Mouse (Mus musculus) liver, embryonic 12.5 days (tissue): ENCODE measurements around the gene Megf8. TPM values are rescaled to one million over a fixed set of nuclear protein-coding genes. Genes with fewer than 3 reads are reported as not detected.

Experiments
- ATAC-seq: fragments of 200-750 bp; cut with Nextera tagmentation; 2 replicates; pipeline ENCODE4 v1.8.0; 2017; ENCODE audit warnings: moderate number of reproducible peaks, mild to moderate bottlenecking, moderate library complexity
- H3K27ac ChIP-seq: fragments of 300-500 bp; sonication (generic); 2 replicates; pipeline ENCODE4 v1.5.1; 2016; ENCODE audit warnings: mild to moderate bottlenecking
- H3K27me3 ChIP-seq: fragments of 300-500 bp; sonication (generic); replicated peaks from 2 replicates; pipeline ENCODE4 v1.6.1; 2016; ENCODE audit warnings: mild to moderate bottlenecking, moderate library complexity
- H3K36me3 ChIP-seq: fragments of 300-500 bp; sonication (generic); 2 replicates; pipeline ENCODE4 v1.6.1; 2016; ENCODE audit warnings: mild to moderate bottlenecking, moderate library complexity
- H3K4me1 ChIP-seq: fragments of 300-500 bp; sonication (generic); 2 replicates; pipeline ENCODE4 v1.6.1; 2016
- H3K4me2 ChIP-seq: fragments of 300-500 bp; sonication (generic); 2 replicates; pipeline ENCODE4 v1.6.1; 2016; ENCODE audit warnings: mild to moderate bottlenecking, moderate library complexity
- H3K4me3 ChIP-seq: fragments of 300-500 bp; sonication (generic); 2 replicates; pipeline ENCODE4 v1.5.1; 2016; ENCODE audit warnings: mild to moderate bottlenecking, moderate library complexity
- H3K9ac ChIP-seq: fragments of 300-500 bp; sonication (generic); 2 replicates; pipeline ENCODE4 v1.6.1; 2016; ENCODE audit warnings: mild to moderate bottlenecking, moderate library complexity
- H3K9me3 ChIP-seq: fragments of 300-500 bp; sonication (generic); replicated peaks from 2 replicates; pipeline ENCODE4 v1.6.1; 2016; ENCODE audit warnings: mild to moderate bottlenecking, moderate library complexity
- WGBS: fragments of 180-500 bp; shearing (Covaris S2); methylation state at CpG from one replicate; pipeline ENCODE4 v1.1.7; 2016; ENCODE audit not compliant: insufficient replicate concordance; 5-methylcytosine and 5-hydroxymethylcytosine counted together
- polyA plus RNA-seq: library from polyadenylated mRNA; unstranded; fragments of >200 nt; fragmentation: Nextera tagmentation; extraction: Ambion mirVana; gene quantifications from 2 replicates; pipeline ENCODE4 v1.2.1, GENCODE M21; 2016

Megf8 gene
- polyA plus RNA-seq, 1 experiment from 2014 or later, result 2.6 TPM

DNA sequence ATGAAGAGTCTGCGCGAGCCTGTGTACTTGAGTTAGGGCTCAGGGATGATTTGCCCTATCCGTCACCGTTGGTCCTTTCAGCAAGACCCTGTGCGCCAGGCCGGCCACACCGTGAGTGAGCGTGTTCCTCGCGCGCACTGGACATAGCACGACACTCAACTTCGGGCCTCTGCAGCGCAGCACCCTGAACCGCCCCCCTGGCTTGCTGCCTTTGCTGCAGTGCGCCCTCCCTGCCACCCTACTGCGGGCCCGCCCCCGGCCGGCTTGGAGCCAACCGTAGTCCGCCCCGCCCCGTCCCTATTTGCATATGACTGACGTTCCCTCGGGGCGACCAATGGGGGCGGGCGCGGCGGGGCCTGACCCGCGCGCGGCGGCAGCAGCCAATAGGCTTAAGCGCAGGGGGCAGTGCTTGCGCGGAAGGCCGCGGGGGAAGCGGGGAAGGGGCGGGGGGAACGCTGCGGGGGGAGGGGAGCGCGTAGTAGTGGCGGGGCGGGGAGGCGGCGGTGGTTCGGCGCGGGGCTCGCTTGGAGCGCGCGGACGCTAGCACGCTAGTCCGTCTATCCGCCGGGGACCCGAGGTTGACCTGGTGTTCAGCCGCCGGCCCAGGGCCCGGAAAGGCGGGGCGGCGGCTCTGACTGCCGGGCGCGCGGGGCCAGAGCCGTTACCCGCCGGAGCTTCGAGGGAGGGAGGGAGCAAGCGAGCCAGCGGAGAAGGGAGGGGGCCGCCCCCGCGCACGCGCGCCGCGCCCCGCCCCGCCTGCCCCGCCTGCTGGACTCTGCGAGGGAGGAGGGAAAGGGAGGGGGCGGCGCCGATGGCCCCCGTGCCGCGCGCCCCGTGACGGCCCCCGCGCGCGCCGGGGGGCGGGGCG lies 35.0 kb upstream of the Megf8 start:
- Histone ChIP-seq H3K4me1 (peaks cover 76% of the 10 kb centered on the region), H3K9ac (peak overlapping the region; percentile 92), H3K9me3 (no peaks in the 10 kb centered on the region), H3K36me3 (peaks cover 24% of the 10 kb centered on the region), H3K4me3 (peak overlapping the region; percentile 83), H3K27me3 (no peaks in the 10 kb centered on the region), H3K4me2 (peak overlapping the region; percentile 99), H3K27ac (peak overlapping the region; percentile 97)
- WGBS, result under 1% methylated on average over 72 of the region's 108 CpGs
- ATAC-seq, result peak; percentile 86

DNA sequence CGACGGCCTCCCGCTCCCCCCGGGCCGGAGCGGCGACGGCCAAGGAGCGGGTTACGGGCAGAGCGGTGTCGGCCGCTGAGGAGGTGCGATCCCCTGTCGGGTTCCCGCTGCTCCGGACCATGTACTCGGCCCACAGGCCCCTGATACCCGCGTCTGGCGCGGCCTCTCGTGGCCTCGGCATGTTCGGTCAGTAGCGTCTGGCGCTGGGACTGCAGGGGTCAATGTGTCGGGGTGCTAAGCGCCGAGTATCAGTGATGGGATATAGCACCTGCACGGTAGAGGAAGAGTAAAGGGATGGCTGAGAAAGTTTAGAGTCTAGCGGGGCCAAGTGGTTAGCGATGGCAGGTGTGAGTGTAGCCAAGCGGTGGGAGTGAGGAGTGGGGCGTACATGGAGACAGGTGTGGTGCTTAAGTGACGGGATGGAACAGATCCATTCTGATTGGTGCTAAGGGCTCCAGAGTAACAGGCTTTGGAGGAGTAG lies 34.2 kb upstream of the Megf8 start:
- H3K27ac ChIP-seq, result peak overlapping the region; percentile 97
- no peaks in the 10 kb centered on the region for H3K9me3 ChIP-seq
- peak overlapping the region; percentile 92 for H3K9ac ChIP-seq
- no peak for ATAC-seq
- no peaks in the 10 kb centered on the region for H3K27me3 ChIP-seq
- H3K36me3 ChIP-seq, result peaks cover 32% of the 10 kb centered on the region
- H3K4me1 ChIP-seq, result peaks cover 68% of the 10 kb centered on the region
- WGBS, result under 1% methylated on average over 36 of the region's 36 CpGs
- H3K4me3 ChIP-seq, result peak overlapping the region; percentile 83
- H3K4me2 ChIP-seq, result peak overlapping the region; percentile 99

GRCm38 (mm10) chr7:25283637-25284036 lies 33.3 kb upstream of the Megf8 start:
- H3K27ac ChIP-seq, result peak overlapping the region; percentile 97
- H3K36me3 ChIP-seq, result peaks cover 40% of the 10 kb centered on the region
- no peak for ATAC-seq
- 6% methylated on average over 5 of the region's 5 CpGs for WGBS
- no peaks in the 10 kb centered on the region for H3K27me3 ChIP-seq
- no peaks in the 10 kb centered on the region for H3K9me3 ChIP-seq
- H3K9ac ChIP-seq, result peak overlapping the region; percentile 92
- peaks cover 61% of the 10 kb centered on the region for H3K4me1 ChIP-seq
- peak overlapping the region; percentile 83 for H3K4me3 ChIP-seq
- peak overlapping the region; percentile 99 for H3K4me2 ChIP-seq

DNA sequence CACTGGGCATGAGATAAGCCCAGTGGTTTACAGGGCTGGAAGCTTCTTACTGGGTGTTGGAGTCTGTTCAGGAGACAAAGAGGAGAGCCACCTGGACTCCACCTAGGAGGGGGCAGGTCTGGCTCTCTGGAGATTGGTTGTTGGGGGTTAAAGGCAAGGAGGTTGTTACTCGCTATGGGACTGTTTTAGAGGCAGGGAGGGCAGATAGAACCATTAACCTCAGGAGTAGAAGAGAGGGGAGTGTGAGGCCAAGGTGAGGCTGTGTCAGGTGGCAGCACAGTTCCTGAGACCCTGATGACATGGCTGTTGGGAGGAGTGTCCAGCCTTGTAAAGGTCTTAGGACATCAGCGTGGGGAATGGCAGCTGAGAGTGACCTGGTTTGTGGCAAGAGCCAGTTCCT lies 32.8 kb upstream of the Megf8 start:
- Histone ChIP-seq H3K27ac (peak overlapping the region; percentile 97), H3K27me3 (no peaks in the 10 kb centered on the region), H3K36me3 (peaks cover 46% of the 10 kb centered on the region), H3K4me1 (peaks cover 58% of the 10 kb centered on the region), H3K9ac (peak overlapping the region; percentile 92), H3K4me2 (peak overlapping the region; percentile 99), H3K9me3 (0 out of 2 replicates have a peak, but pooled peaks cover under 1% of the 10 kb centered on the region), H3K4me3 (peak overlapping the region; percentile 83; the same call in 1 of the 2 replicates)
- no peak for ATAC-seq
- WGBS, result 62% methylated on average over 2 of the region's 2 CpGs

GRCm38 (mm10) chr7:25284766-25285165 lies 32.2 kb upstream of the Megf8 start:
- 80% methylated on average over 5 of the region's 5 CpGs for WGBS
- 0 out of 2 replicates have a peak, but pooled peaks cover 4% of the 10 kb centered on the region for H3K9me3 ChIP-seq

GRCm38 (mm10) chr7:25285511-25286238 lies 31.3 kb upstream of the Megf8 start:
- no peaks in the 10 kb centered on the region for H3K27me3 ChIP-seq
- peaks cover 43% of the 10 kb centered on the region for H3K4me1 ChIP-seq
- WGBS, result 89% methylated on average over 20 of the region's 20 CpGs
- H3K9me3 ChIP-seq, result 0 out of 2 replicates have a peak, but pooled peaks cover 4% of the 10 kb centered on the region
- H3K27ac ChIP-seq, result no peak overlapping the region
- no peak overlapping the region for H3K9ac ChIP-seq
- no peak overlapping the region for H3K4me2 ChIP-seq
- peaks cover 61% of the 10 kb centered on the region for H3K36me3 ChIP-seq
- no peak for ATAC-seq
- no peak overlapping the region for H3K4me3 ChIP-seq

More at GRCm38 (mm10) chr7:25284766-25285165, 32.2 kb upstream of the Megf8 start:
- Histone ChIP-seq H3K4me1 (peaks cover 52% of the 10 kb centered on the region), H3K36me3 (peaks cover 52% of the 10 kb centered on the region), H3K27me3 (no peaks in the 10 kb centered on the region), H3K27ac (no peak overlapping the region), H3K9ac (no peak overlapping the region), H3K4me3 (no peak overlapping the region), H3K4me2 (no peak overlapping the region)
- ATAC-seq, result no peak

GRCm38 (mm10) chr7:25286989-25287388 lies 30.0 kb upstream of the Megf8 start:
- Histone ChIP-seq H3K4me2 (no peak overlapping the region), H3K36me3 (peaks cover 74% of the 10 kb centered on the region), H3K4me3 (no peak overlapping the region), H3K4me1 (peaks cover 33% of the 10 kb centered on the region), H3K27me3 (no peaks in the 10 kb centered on the region), H3K27ac (no peak overlapping the region), H3K9ac (no peak overlapping the region), H3K9me3 (0 out of 2 replicates have a peak, but pooled peaks cover 4% of the 10 kb centered on the region)
- WGBS, result 74% methylated on average over 8 of the region's 8 CpGs
- ATAC-seq, result no peak

- H3K4me2 ChIP-seq, result no peak overlapping the region
- peaks cover 29% of the 10 kb centered on the region for H3K4me1 ChIP-seq
- no peak overlapping the region for H3K4me3 ChIP-seq
- H3K9ac ChIP-seq, result no peak overlapping the region
- peaks cover 84% of the 10 kb centered on the region for H3K36me3 ChIP-seq
- no peak for ATAC-seq
- 92% methylated on average over 12 of the region's 12 CpGs for WGBS
- no peaks in the 10 kb centered on the region for H3K27me3 ChIP-seq
- 0 out of 2 replicates have a peak, but pooled peaks cover 4% of the 10 kb centered on the region for H3K9me3 ChIP-seq
- H3K27ac ChIP-seq, result no peak overlapping the region
Observed at GRCm38 (mm10) chr7:25288011-25288410, 29.0 kb upstream of the Megf8 start.

DNA sequence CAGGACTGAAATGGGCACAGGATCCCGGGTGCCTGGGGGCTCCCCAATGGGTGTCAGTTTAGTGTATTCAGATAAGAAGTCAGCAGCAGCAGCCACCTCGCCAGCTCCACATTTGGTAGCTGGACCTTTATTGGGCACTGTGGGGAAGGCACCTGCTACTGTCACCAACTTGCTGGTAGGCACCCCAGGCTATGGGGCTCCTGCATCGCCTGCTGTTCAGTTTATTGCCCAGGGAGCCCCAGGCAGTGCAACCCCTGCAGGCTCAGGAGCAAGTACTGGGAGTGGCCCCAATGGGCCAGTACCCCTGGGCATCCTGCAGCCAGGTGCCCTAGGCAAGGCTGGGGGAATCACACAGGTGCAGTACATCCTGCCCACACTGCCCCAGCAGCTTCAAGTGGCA lies 28.2 kb upstream of the Megf8 start:
- H3K27me3 ChIP-seq, result no peaks in the 10 kb centered on the region
- no peak for ATAC-seq
- H3K9me3 ChIP-seq, result 0 out of 2 replicates have a peak, but pooled peaks cover 4% of the 10 kb centered on the region
- peaks cover 22% of the 10 kb centered on the region for H3K4me1 ChIP-seq
- H3K4me2 ChIP-seq, result no peak overlapping the region
- H3K4me3 ChIP-seq, result no peak overlapping the region
- no peak overlapping the region for H3K27ac ChIP-seq
- H3K9ac ChIP-seq, result no peak overlapping the region
- H3K36me3 ChIP-seq, result peaks cover 91% of the 10 kb centered on the region
- 75% methylated on average over 3 of the region's 3 CpGs for WGBS

- Histone ChIP-seq H3K27ac (no peak overlapping the region), H3K9ac (no peak overlapping the region), H3K36me3 (peaks cover 97% of the 10 kb centered on the region), H3K4me1 (peaks cover 15% of the 10 kb centered on the region; the same call in 1 of the 2 replicates), H3K4me2 (no peak overlapping the region), H3K4me3 (no peak overlapping the region), H3K27me3 (no peaks in the 10 kb centered on the region), H3K9me3 (0 out of 2 replicates have a peak, but pooled peaks cover 4% of the 10 kb centered on the region)
- 94% methylated on average over 3 of the region's 3 CpGs for WGBS
- no peak for ATAC-seq
Observed at GRCm38 (mm10) chr7:25289925-25290324, 27.0 kb upstream of the Megf8 start.

DNA sequence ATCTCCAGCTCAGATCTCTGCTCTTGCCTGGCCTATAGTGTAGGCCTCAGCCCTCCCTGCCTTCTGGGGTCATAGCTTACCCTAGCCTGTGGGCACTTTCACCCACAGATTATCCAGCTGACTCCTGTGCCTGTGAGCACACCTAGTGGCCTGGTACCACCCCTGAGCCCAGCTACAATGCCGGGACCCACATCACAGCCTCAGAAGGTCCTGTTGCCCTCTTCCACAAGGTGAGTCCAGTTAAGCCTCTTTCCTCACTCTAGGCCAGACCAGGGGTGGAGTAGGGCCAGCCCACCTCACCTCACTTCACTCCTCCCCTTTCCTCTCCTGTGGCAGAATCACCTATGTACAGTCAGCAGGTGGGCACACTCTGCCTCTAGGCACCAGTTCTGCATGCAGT lies 26.5 kb upstream of the Megf8 start:
- peaks cover 97% of the 10 kb centered on the region for H3K36me3 ChIP-seq
- H3K27ac ChIP-seq, result no peak overlapping the region
- no peak overlapping the region for H3K4me3 ChIP-seq
- ATAC-seq, result no peak
- H3K9ac ChIP-seq, result no peak overlapping the region
- H3K9me3 ChIP-seq, result 0 out of 2 replicates have a peak, but pooled peaks cover 4% of the 10 kb centered on the region
- no peaks in the 10 kb centered on the region for H3K27me3 ChIP-seq
- 95% methylated on average over 1 of the region's 1 CpGs for WGBS
- no peak overlapping the region for H3K4me2 ChIP-seq
- H3K4me1 ChIP-seq, result 0 out of 2 replicates have a peak, but pooled peaks cover 10% of the 10 kb centered on the region
